Mouse (Mus musculus): ENCODE data around the gene Ak9. TPM values are rescaled to one million over a fixed set of nuclear protein-coding genes. Genes with fewer than 3 reads are reported as not detected.
A peak's percentile ranks its signal among the peaks of the same experiment; 100 is the strongest.

Ak9 gene
- polyA plus RNA-seq, 1 experiment from 2014 or later, result 0.21 TPM

- no peak for ATAC-seq
- Histone ChIP-seq H3K4me2 (no peak overlapping the region), H3K9me3 (replicated peaks) (no peaks in the 10 kb centered on the region), H3K36me3 (ENCODE audit: poor library complexity, severe bottlenecking) (no peaks in the 10 kb centered on the region), H3K27ac (no peak overlapping the region), H3K4me1 (no peaks in the 10 kb centered on the region), H3K27me3 (no peaks in the 10 kb centered on the region), H3K4me3 (no peak overlapping the region), H3K9ac (no peak overlapping the region)
- 86% methylated on average over 2 of the region's 2 CpGs for WGBS
These were observed 119.9 kb downstream of the Ak9 start for GRCm38 (mm10) chr10:41423681-41424080.

GRCm38 (mm10) chr10:41426368-41426767 is 122.6 kb downstream of the Ak9 start:
- Histone ChIP-seq H3K27ac (no peak overlapping the region), H3K36me3 (ENCODE audit: poor library complexity, severe bottlenecking) (no peaks in the 10 kb centered on the region), H3K27me3 (no peaks in the 10 kb centered on the region), H3K9ac (no peak overlapping the region), H3K4me3 (no peak overlapping the region), H3K4me2 (no peak overlapping the region), H3K4me1 (no peaks in the 10 kb centered on the region), H3K9me3 (replicated peaks) (no peaks in the 10 kb centered on the region)
- no peak for ATAC-seq
- WGBS, result 59% methylated on average over 6 of the region's 6 CpGs

GRCm38 (mm10) chr10:41434624-41435023 is 130.8 kb downstream of the Ak9 start:
- 27% methylated on average over 4 of the region's 4 CpGs for WGBS
- Histone ChIP-seq H3K36me3 (ENCODE audit: poor library complexity, severe bottlenecking) (no peaks in the 10 kb centered on the region), H3K4me2 (no peak overlapping the region), H3K27ac (no peak overlapping the region), H3K4me3 (no peak overlapping the region), H3K4me1 (no peaks in the 10 kb centered on the region), H3K9ac (no peak overlapping the region), H3K27me3 (peaks cover 6% of the 10 kb centered on the region; the same call in 1 of the 2 replicates), H3K9me3 (replicated peaks) (no peaks in the 10 kb centered on the region)
- ATAC-seq, result no peak

GRCm38 (mm10) chr10:41435141-41435540 is 131.4 kb downstream of the Ak9 start:
- peaks cover 6% of the 10 kb centered on the region; the same call in 1 of the 2 replicates for H3K27me3 ChIP-seq
- H3K27ac ChIP-seq, result no peak overlapping the region
- no peaks in the 10 kb centered on the region for H3K36me3 ChIP-seq (ENCODE audit: poor library complexity, severe bottlenecking)
- WGBS, result 52% methylated on average over 3 of the region's 3 CpGs
- H3K4me1 ChIP-seq, result no peaks in the 10 kb centered on the region
- no peak overlapping the region for H3K9ac ChIP-seq
- H3K9me3 ChIP-seq (replicated peaks), result no peaks in the 10 kb centered on the region
- H3K4me3 ChIP-seq, result no peak overlapping the region
- no peak overlapping the region for H3K4me2 ChIP-seq
- no peak for ATAC-seq

GRCm38 (mm10) chr10:41448216-41448615 is 144.4 kb downstream of the Ak9 start:
- no peak for ATAC-seq
- Histone ChIP-seq H3K9ac (no peak overlapping the region), H3K4me1 (peaks cover 29% of the 10 kb centered on the region), H3K4me3 (no peak overlapping the region), H3K36me3 (ENCODE audit: poor library complexity, severe bottlenecking) (peaks cover 14% of the 10 kb centered on the region), H3K27ac (no peak overlapping the region), H3K4me2 (no peak overlapping the region), H3K9me3 (replicated peaks) (no peaks in the 10 kb centered on the region), H3K27me3 (no peaks in the 10 kb centered on the region)
- 79% methylated on average over 1 of the region's 1 CpGs for WGBS

GRCm38 (mm10) chr10:41449684-41450083 is 145.9 kb downstream of the Ak9 start:
- Histone ChIP-seq H3K4me1 (peaks cover 34% of the 10 kb centered on the region), H3K27me3 (no peaks in the 10 kb centered on the region), H3K9ac (peak overlapping the region; percentile 70), H3K9me3 (replicated peaks) (no peaks in the 10 kb centered on the region), H3K36me3 (ENCODE audit: poor library complexity, severe bottlenecking) (peaks cover 25% of the 10 kb centered on the region), H3K27ac (peak overlapping the region; percentile 66; the same call in 1 of the 2 replicates), H3K4me3 (peak overlapping the region; percentile 88), H3K4me2 (peak overlapping the region; percentile 71)
- WGBS, result 12% methylated on average over 14 of the region's 14 CpGs
- ATAC-seq, result peak; percentile 74

GRCm38 (mm10) chr10:41450137-41450670 is 146.4 kb downstream of the Ak9 start, which contains the start of gene Zbtb24:
Gene Zbtb24, plus strand, starts transcription at chr10:41450383.
- H3K4me1 ChIP-seq, result peaks cover 34% of the 10 kb centered on the region
- under 1% methylated on average over 48 of the region's 49 CpGs for WGBS
- no peaks in the 10 kb centered on the region for H3K27me3 ChIP-seq
- ATAC-seq, result peak; percentile 98
- H3K36me3 ChIP-seq (ENCODE audit: poor library complexity, severe bottlenecking), result peaks cover 30% of the 10 kb centered on the region
- H3K9ac ChIP-seq, result peak within 1 kb of the TSS; percentile 86
- H3K27ac ChIP-seq, result peak within 1 kb of the TSS; percentile 66; the same call in 1 of the 2 replicates
- H3K4me3 ChIP-seq, result peak within 1 kb of the TSS; percentile 88
- H3K4me2 ChIP-seq, result peak within 1 kb of the TSS; percentile 71
- H3K9me3 ChIP-seq (replicated peaks), result no peaks in the 10 kb centered on the region

GRCm38 (mm10) chr10:41450780-41451522 is 147.2 kb downstream of the Ak9 start:
- H3K9me3 ChIP-seq (replicated peaks), result no peaks in the 10 kb centered on the region
- peak overlapping the region; percentile 71 for H3K4me2 ChIP-seq
- no peak for ATAC-seq
- no peaks in the 10 kb centered on the region for H3K27me3 ChIP-seq
- peaks cover 34% of the 10 kb centered on the region for H3K4me1 ChIP-seq
- peak overlapping the region; percentile 86 for H3K9ac ChIP-seq
- 0 out of 2 replicates have a peak overlapping the region, but pooled peaks have one; percentile 44 for H3K27ac ChIP-seq
- peaks cover 37% of the 10 kb centered on the region for H3K36me3 ChIP-seq (ENCODE audit: poor library complexity, severe bottlenecking)
- 58% methylated on average over 18 of the region's 18 CpGs for WGBS
- H3K4me3 ChIP-seq, result peak overlapping the region; percentile 88

GRCm38 (mm10) chr10:41451656-41452055 is 147.9 kb downstream of the Ak9 start:
- H3K4me1 ChIP-seq, result peaks cover 34% of the 10 kb centered on the region
- H3K9ac ChIP-seq, result no peak overlapping the region
- ATAC-seq, result no peak

GRCm38 (mm10) chr10:41452791-41453190 is 149.0 kb downstream of the Ak9 start:
- Histone ChIP-seq H3K9me3 (replicated peaks) (no peaks in the 10 kb centered on the region), H3K4me2 (no peak overlapping the region), H3K9ac (no peak overlapping the region), H3K4me3 (no peak overlapping the region), H3K4me1 (peaks cover 34% of the 10 kb centered on the region), H3K27ac (no peak overlapping the region), H3K27me3 (no peaks in the 10 kb centered on the region), H3K36me3 (ENCODE audit: poor library complexity, severe bottlenecking) (peaks cover 52% of the 10 kb centered on the region)
- WGBS, result 94% methylated on average over 3 of the region's 3 CpGs
- ATAC-seq, result no peak

More at GRCm38 (mm10) chr10:41451656-41452055, 147.9 kb downstream of the Ak9 start:
- Histone ChIP-seq H3K27me3 (no peaks in the 10 kb centered on the region), H3K9me3 (replicated peaks) (no peaks in the 10 kb centered on the region), H3K4me3 (no peak overlapping the region), H3K36me3 (ENCODE audit: poor library complexity, severe bottlenecking) (peaks cover 44% of the 10 kb centered on the region), H3K27ac (no peak overlapping the region), H3K4me2 (peak overlapping the region; percentile 71; the same call in 1 of the 2 replicates)
- WGBS, result 93% methylated on average over 9 of the region's 9 CpGs

GRCm38 (mm10) chr10:41459990-41460389 is 156.2 kb downstream of the Ak9 start:
- Histone ChIP-seq H3K36me3 (ENCODE audit: poor library complexity, severe bottlenecking) (peaks cover 64% of the 10 kb centered on the region), H3K9ac (no peak overlapping the region), H3K9me3 (replicated peaks) (no peaks in the 10 kb centered on the region), H3K4me3 (no peak overlapping the region), H3K27me3 (no peaks in the 10 kb centered on the region), H3K4me2 (no peak overlapping the region), H3K27ac (no peak overlapping the region), H3K4me1 (peaks cover 8% of the 10 kb centered on the region; the same call in 1 of the 2 replicates)
- ATAC-seq, result no peak
- WGBS, result 84% methylated on average over 4 of the region's 4 CpGs

- no peak for ATAC-seq
- no peak overlapping the region for H3K9ac ChIP-seq
- peaks cover 62% of the 10 kb centered on the region for H3K36me3 ChIP-seq (ENCODE audit: poor library complexity, severe bottlenecking)
- no peak overlapping the region for H3K4me3 ChIP-seq
- no peaks in the 10 kb centered on the region for H3K9me3 ChIP-seq (replicated peaks)
- H3K4me2 ChIP-seq, result no peak overlapping the region
- H3K27me3 ChIP-seq, result no peaks in the 10 kb centered on the region
- H3K27ac ChIP-seq, result no peak overlapping the region
- H3K4me1 ChIP-seq, result peaks cover 8% of the 10 kb centered on the region; the same call in 1 of the 2 replicates
- 46% methylated on average over 2 of the region's 2 CpGs for WGBS
These were observed 156.7 kb downstream of the Ak9 start for GRCm38 (mm10) chr10:41460501-41460900.

Measured in forebrain, embryonic 13.5 days (tissue).